Mouse (Mus musculus): ENCODE data around the gene Cmss1.

DNA sequence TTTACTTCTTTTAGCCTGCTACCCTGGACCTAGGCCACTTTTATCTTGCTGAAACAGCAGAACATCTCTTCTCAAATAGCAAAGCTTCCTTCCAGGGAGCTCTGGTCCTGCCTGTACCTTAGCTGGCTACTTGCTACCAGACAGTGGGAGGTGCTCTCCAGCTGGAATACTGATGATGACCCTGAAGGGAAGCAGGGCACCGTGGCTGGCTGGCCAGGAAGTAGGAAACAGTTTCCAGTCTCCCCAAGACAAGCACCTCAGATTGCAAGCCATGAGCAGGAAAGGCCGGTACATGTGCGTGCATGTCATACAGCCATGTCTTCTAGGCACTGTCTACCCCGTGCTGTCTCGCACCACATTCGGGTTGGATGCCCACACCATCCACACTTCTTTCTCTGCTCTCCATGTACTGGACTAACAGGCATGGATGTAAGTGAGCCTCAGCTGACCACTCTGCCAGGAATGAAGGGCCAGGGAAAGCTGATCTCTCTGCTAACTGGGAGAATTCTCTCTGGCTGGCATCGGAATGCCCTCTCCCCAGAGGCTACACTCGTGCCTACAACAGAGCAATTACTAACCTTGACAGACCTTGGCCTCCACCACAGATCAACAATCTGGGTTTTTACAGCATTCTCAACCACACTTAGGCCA is 236.7 kb downstream of the Cmss1 start:
- TF ChIP-seq CTCF (IDR thresholded peaks at IDR 0.05; ENCODE audit: low read depth) (no peak), EP300 (IDR thresholded peaks at IDR 0.05; ENCODE audit: low read depth) (no peak)
